Mouse (Mus musculus): Measurements from ENCODE around the gene Morn5. TPM values are rescaled to one million over a fixed set of nuclear protein-coding genes. Genes with fewer than 3 reads are reported as not detected.

Gene Morn5
- not detected in 2 replicates for polyA plus RNA-seq (2014; fragmentation: Nextera tagmentation; extraction: Ambion mirVana)

GRCm38 (mm10) chr2:36048748-36049566 is at the start of gene Morn5, which contains the start of gene Ndufa8:
Gene Morn5 (plus strand): TSS chr2:36049458.
Gene Ndufa8 (minus strand): TSS chr2:36049406.
- peaks cover 28% of the 10 kb centered on the region for H3K36me3 ChIP-seq (ENCODE audit: control insufficient read depth, insufficient read depth, low read length)
- under 1% methylated on average over 44 of the region's 44 CpGs for WGBS
- no peaks in the 10 kb centered on the region for H3K9me3 ChIP-seq (ENCODE audit: control insufficient read depth, low read length)
- no peaks in the 10 kb centered on the region for H3K27me3 ChIP-seq (ENCODE audit: control insufficient read depth, insufficient read depth, low read length)
- H3K4me1 ChIP-seq (ENCODE audit: control insufficient read depth in 2 of 2, insufficient read depth in 2 of 2, low read length in 2 of 2): peaks cover 3 to 13% of the 10 kb centered on the region in 2 experiments
- H3K4me2 ChIP-seq (ENCODE audit: low read length): peak within 1 kb of the TSS; percentile 75
- peak; percentile 94 for ATAC-seq (ENCODE audit: insufficient number of reproducible peaks, insufficient read depth, low FRiP score, low read depth)
- peak within 1 kb of the TSS; percentile 77 to 80 for H3K27ac ChIP-seq (replicated peaks in 1 of 2; ENCODE audit: control insufficient read depth in 1 of 2, insufficient read depth in 1 of 2, low read depth in 2 of 2, low read length in 2 of 2)
- peak within 1 kb of the TSS; percentile 91 to 97 for H3K4me3 ChIP-seq (ENCODE audit: control insufficient read depth in 1 of 2, insufficient read depth in 1 of 2, low read depth in 1 of 2, low read length in 2 of 2)
- H3K9ac ChIP-seq (ENCODE audit: low read length): peak within 1 kb of the TSS; percentile 96

- H3K4me1 ChIP-seq (ENCODE audit: control insufficient read depth in 2 of 2, insufficient read depth in 2 of 2, low read length in 2 of 2): 0 out of 4 replicates have a peak, but pooled peaks cover 0 to 6% of the 10 kb centered on the region in 2 experiments
- H3K9me3 ChIP-seq (ENCODE audit: control insufficient read depth, low read length): no peaks in the 10 kb centered on the region
- 39% methylated on average over 1 of the region's 1 CpGs for WGBS
- ATAC-seq (ENCODE audit: insufficient number of reproducible peaks, insufficient read depth, low FRiP score, low read depth): no peak
- H3K9ac ChIP-seq (ENCODE audit: low read length): no peak overlapping the region
- H3K27ac ChIP-seq (replicated peaks in 1 of 2; ENCODE audit: control insufficient read depth in 1 of 2, insufficient read depth in 1 of 2, low read depth in 2 of 2, low read length in 2 of 2): no peak overlapping the region
- no peak overlapping the region for H3K4me2 ChIP-seq (ENCODE audit: low read length)
- H3K4me3 ChIP-seq (ENCODE audit: control insufficient read depth in 1 of 2, insufficient read depth in 1 of 2, low read depth in 1 of 2, low read length in 2 of 2): no peak overlapping the region
- no peaks in the 10 kb centered on the region for H3K36me3 ChIP-seq (ENCODE audit: control insufficient read depth, insufficient read depth, low read length)
- peaks cover 12% of the 10 kb centered on the region; the same call in 1 of the 2 replicates for H3K27me3 ChIP-seq (ENCODE audit: control insufficient read depth, insufficient read depth, low read length)
These were observed 48.9 kb upstream of the Morn5 start for GRCm38 (mm10) chr2:36000390-36000789.

GRCm38 (mm10) chr2:36002188-36002587 is 47.1 kb upstream of the Morn5 start:
- Histone ChIP-seq H3K27ac (replicated peaks in 1 of 2; ENCODE audit: control insufficient read depth in 1 of 2, insufficient read depth in 1 of 2, low read depth in 2 of 2, low read length in 2 of 2) (no peak overlapping the region), H3K4me2 (ENCODE audit: low read length) (no peak overlapping the region), H3K36me3 (ENCODE audit: control insufficient read depth, insufficient read depth, low read length) (no peaks in the 10 kb centered on the region), H3K27me3 (ENCODE audit: control insufficient read depth, insufficient read depth, low read length) (peaks cover 15% of the 10 kb centered on the region; the same call in 1 of the 2 replicates), H3K9ac (ENCODE audit: low read length) (no peak overlapping the region), H3K4me3 (ENCODE audit: control insufficient read depth in 1 of 2, insufficient read depth in 1 of 2, low read depth in 1 of 2, low read length in 2 of 2) (no peak overlapping the region), H3K4me1 (ENCODE audit: control insufficient read depth in 2 of 2, insufficient read depth in 2 of 2, low read length in 2 of 2) (0 out of 4 replicates have a peak, but pooled peaks cover 0 to 3% of the 10 kb centered on the region in 2 experiments), H3K9me3 (ENCODE audit: control insufficient read depth, low read length) (no peaks in the 10 kb centered on the region)
- no peak for ATAC-seq (ENCODE audit: insufficient number of reproducible peaks, insufficient read depth, low FRiP score, low read depth)
- WGBS: 35% methylated on average over 6 of the region's 6 CpGs

GRCm38 (mm10) chr2:36008071-36008470 is 41.2 kb upstream of the Morn5 start:
- H3K4me2 ChIP-seq (ENCODE audit: low read length): no peak overlapping the region
- peaks cover 6 to 13% of the 10 kb centered on the region in 2 experiments for H3K4me1 ChIP-seq (ENCODE audit: control insufficient read depth in 2 of 2, insufficient read depth in 2 of 2, low read length in 2 of 2)
- WGBS: 32% methylated on average over 1 of the region's 1 CpGs
- H3K4me3 ChIP-seq (ENCODE audit: control insufficient read depth in 1 of 2, insufficient read depth in 1 of 2, low read depth in 1 of 2, low read length in 2 of 2): no peak overlapping the region
- no peak overlapping the region for H3K27ac ChIP-seq (replicated peaks in 1 of 2; ENCODE audit: control insufficient read depth in 1 of 2, insufficient read depth in 1 of 2, low read depth in 2 of 2, low read length in 2 of 2)
- ATAC-seq (ENCODE audit: insufficient number of reproducible peaks, insufficient read depth, low FRiP score, low read depth): no peak
- H3K9me3 ChIP-seq (ENCODE audit: control insufficient read depth, low read length): no peaks in the 10 kb centered on the region
- no peak overlapping the region for H3K9ac ChIP-seq (ENCODE audit: low read length)
- peaks cover 34% of the 10 kb centered on the region for H3K27me3 ChIP-seq (ENCODE audit: control insufficient read depth, insufficient read depth, low read length)
- no peaks in the 10 kb centered on the region for H3K36me3 ChIP-seq (ENCODE audit: control insufficient read depth, insufficient read depth, low read length)

GRCm38 (mm10) chr2:36009386-36009785 is 39.9 kb upstream of the Morn5 start:
- ATAC-seq (ENCODE audit: insufficient number of reproducible peaks, insufficient read depth, low FRiP score, low read depth): no peak
- WGBS: 20% methylated on average over 4 of the region's 4 CpGs
- no peak overlapping the region for H3K4me3 ChIP-seq (ENCODE audit: control insufficient read depth in 1 of 2, insufficient read depth in 1 of 2, low read depth in 1 of 2, low read length in 2 of 2)
- H3K27me3 ChIP-seq (ENCODE audit: control insufficient read depth, insufficient read depth, low read length): peaks cover 28% of the 10 kb centered on the region
- no peak overlapping the region for H3K27ac ChIP-seq (replicated peaks in 1 of 2; ENCODE audit: control insufficient read depth in 1 of 2, insufficient read depth in 1 of 2, low read depth in 2 of 2, low read length in 2 of 2)
- no peaks in the 10 kb centered on the region for H3K36me3 ChIP-seq (ENCODE audit: control insufficient read depth, insufficient read depth, low read length)
- peaks cover 6 to 13% of the 10 kb centered on the region in 2 experiments for H3K4me1 ChIP-seq (ENCODE audit: control insufficient read depth in 2 of 2, insufficient read depth in 2 of 2, low read length in 2 of 2)
- H3K9ac ChIP-seq (ENCODE audit: low read length): no peak overlapping the region
- H3K9me3 ChIP-seq (ENCODE audit: control insufficient read depth, low read length): no peaks in the 10 kb centered on the region
- no peak overlapping the region for H3K4me2 ChIP-seq (ENCODE audit: low read length)

- Histone ChIP-seq H3K4me2 (ENCODE audit: low read length) (peak overlapping the region; percentile 96), H3K27me3 (ENCODE audit: control insufficient read depth, insufficient read depth, low read length) (peaks cover 19% of the 10 kb centered on the region), H3K4me3 (ENCODE audit: control insufficient read depth in 1 of 2, insufficient read depth in 1 of 2, low read depth in 1 of 2, low read length in 2 of 2) (no peak overlapping the region), H3K27ac (replicated peaks in 1 of 2; ENCODE audit: control insufficient read depth in 1 of 2, insufficient read depth in 1 of 2, low read depth in 2 of 2, low read length in 2 of 2) (no peak overlapping the region), H3K9ac (ENCODE audit: low read length) (no peak overlapping the region), H3K9me3 (ENCODE audit: control insufficient read depth, low read length) (no peaks in the 10 kb centered on the region), H3K4me1 (ENCODE audit: control insufficient read depth in 2 of 2, insufficient read depth in 2 of 2, low read length in 2 of 2) (peaks cover 6 to 13% of the 10 kb centered on the region in 2 experiments), H3K36me3 (ENCODE audit: control insufficient read depth, insufficient read depth, low read length) (no peaks in the 10 kb centered on the region)
- ATAC-seq (ENCODE audit: insufficient number of reproducible peaks, insufficient read depth, low FRiP score, low read depth): no peak
- WGBS: 53% methylated on average over 8 of the region's 8 CpGs
These were observed 38.7 kb upstream of the Morn5 start for GRCm38 (mm10) chr2:36010579-36010978.

- Histone ChIP-seq H3K27ac (replicated peaks in 1 of 2; ENCODE audit: control insufficient read depth in 1 of 2, insufficient read depth in 1 of 2, low read depth in 2 of 2, low read length in 2 of 2) (no peak overlapping the region), H3K9me3 (ENCODE audit: control insufficient read depth, low read length) (no peaks in the 10 kb centered on the region)
- ATAC-seq (ENCODE audit: insufficient number of reproducible peaks, insufficient read depth, low FRiP score, low read depth): no peak
These were observed 37.9 kb upstream of the Morn5 start for GRCm38 (mm10) chr2:36011331-36011825.

More at GRCm38 (mm10) chr2:36011331-36011825, 37.9 kb upstream of the Morn5 start:
- H3K4me1 ChIP-seq (ENCODE audit: control insufficient read depth in 2 of 2, insufficient read depth in 2 of 2, low read length in 2 of 2): peaks cover 6 to 13% of the 10 kb centered on the region in 2 experiments
- peaks cover 19% of the 10 kb centered on the region for H3K27me3 ChIP-seq (ENCODE audit: control insufficient read depth, insufficient read depth, low read length)
- H3K9ac ChIP-seq (ENCODE audit: low read length): peak overlapping the region; percentile 72
- H3K4me3 ChIP-seq (ENCODE audit: control insufficient read depth in 1 of 2, insufficient read depth in 1 of 2, low read depth in 1 of 2, low read length in 2 of 2): peak overlapping the region; percentile 50 to 62
- H3K4me2 ChIP-seq (ENCODE audit: low read length): peak overlapping the region; percentile 96
- H3K36me3 ChIP-seq (ENCODE audit: control insufficient read depth, insufficient read depth, low read length): no peaks in the 10 kb centered on the region
- WGBS: under 1% methylated on average over 44 of the region's 44 CpGs

All from heart, embryonic 14.5 days (tissue).